Mouse (Mus musculus) lung, embryonic 14.5 days (tissue): ENCODE data around the gene Shld1. TPM values are rescaled to one million over a fixed set of nuclear protein-coding genes. Genes with fewer than 3 reads are reported as not detected.

ENCODE experiments used
- ATAC-seq: fragments of 200-750 bp; cut with Nextera tagmentation; 2 replicates; pipeline ENCODE4 v1.8.0; 2017; ENCODE audit warnings: mild to moderate bottlenecking, moderate TSS enrichment, moderate library complexity; ENCODE audit not compliant: insufficient read depth
- DNase-seq: peaks from one replicate; pipeline ENCODE4 v3.0.0-alpha.2; 2015
- H3K27ac ChIP-seq: fragments of 300-500 bp; sonication (generic); 2 replicates; pipeline ENCODE4 v1.5.1; 2014; ENCODE audit warnings: low read depth, mild to moderate bottlenecking, moderate library complexity
- H3K27me3 ChIP-seq: fragments of 300-500 bp; sonication (generic); 2 replicates; pipeline ENCODE4 v1.6.1; 2014; ENCODE audit warnings: low read length, control low read depth; ENCODE audit not compliant: insufficient read depth
- H3K36me3 ChIP-seq: fragments of 300-500 bp; sonication (generic); 2 replicates; pipeline ENCODE4 v1.6.1; 2014; ENCODE audit warnings: control low read depth; ENCODE audit not compliant: insufficient read depth
- H3K4me1 ChIP-seq: fragments of 300-500 bp; sonication (generic); 2 replicates; pipeline ENCODE4 v1.6.1; 2014; ENCODE audit warnings: antibody characterized with exemption, control low read depth; ENCODE audit not compliant: insufficient read depth
- H3K4me2 ChIP-seq: fragments of 300-500 bp; sonication (generic); 2 replicates; pipeline ENCODE4 v1.6.1; 2014; ENCODE audit warnings: mild to moderate bottlenecking
- H3K4me3 ChIP-seq: fragments of 300-500 bp; sonication (generic); 2 replicates; pipeline ENCODE4 v1.5.1; 2014; ENCODE audit warnings: low read depth, low read length
- H3K9ac ChIP-seq: fragments of 300-500 bp; sonication (generic); 2 replicates; pipeline ENCODE4 v1.6.1; 2014
- H3K9me3 ChIP-seq: fragments of 300-500 bp; sonication (generic); 2 replicates; pipeline ENCODE4 v1.6.1; 2016; ENCODE audit warnings: low read depth, low read length, control low read depth
- CTCF ChIP-seq: IDR thresholded peaks from 2 replicates; pipeline ENCODE4 v1.5.1; 2016; ENCODE audit warnings: antibody characterized with exemption, low read depth
- WGBS: fragments of 180-500 bp; shearing (Covaris S2); extraction: QIAGEN DNeasy Blood & Tissue Kit; methylation state at CpG from one replicate; pipeline ENCODE4 v1.1.7; 2014; 5-methylcytosine and 5-hydroxymethylcytosine counted together
- polyA plus RNA-seq: library from polyadenylated mRNA; unstranded; fragments of >200 nt; fragmentation: Nextera tagmentation; extraction: Ambion mirVana; gene quantifications from 2 replicates; pipeline ENCODE4 v1.2.1, GENCODE M21; 2014

Gene Shld1
- polyA plus RNA-seq, 1 experiment from 2014 or later = 12.7 TPM

DNA sequence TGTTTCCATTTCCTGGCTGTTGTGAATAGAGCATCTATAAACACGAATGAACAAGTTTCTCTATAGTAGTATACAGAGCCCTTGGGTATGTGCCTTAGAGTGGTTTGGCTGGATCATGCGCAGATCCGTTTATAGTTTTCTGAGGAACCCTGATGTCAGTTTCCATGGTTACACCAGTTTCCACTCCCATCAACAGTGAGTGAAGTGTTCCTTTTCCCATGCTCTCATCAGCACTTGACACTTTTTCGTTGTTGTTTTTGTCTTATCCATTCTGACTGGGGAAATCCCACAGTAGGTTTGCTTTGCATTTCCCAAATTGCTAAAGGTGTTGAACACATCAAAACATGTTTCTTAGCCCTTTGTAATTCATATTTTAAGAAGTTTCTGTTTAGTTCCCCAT is 16.4 kb upstream of the Shld1 start:
- H3K36me3 ChIP-seq = no peaks in the 10 kb centered on the region
- WGBS = 62% methylated on average over 4 of the region's 4 CpGs
- DNase-seq (no peak), ATAC-seq (no peak)
- H3K27me3 ChIP-seq = no peaks in the 10 kb centered on the region
- H3K4me3 ChIP-seq = no peak overlapping the region
- no peak overlapping the region for H3K4me2 ChIP-seq
- no peak for TF ChIP-seq CTCF
- H3K27ac ChIP-seq = no peak overlapping the region
- H3K9me3 ChIP-seq = no peaks in the 10 kb centered on the region
- no peaks in the 10 kb centered on the region for H3K4me1 ChIP-seq
- no peak overlapping the region for H3K9ac ChIP-seq

DNA sequence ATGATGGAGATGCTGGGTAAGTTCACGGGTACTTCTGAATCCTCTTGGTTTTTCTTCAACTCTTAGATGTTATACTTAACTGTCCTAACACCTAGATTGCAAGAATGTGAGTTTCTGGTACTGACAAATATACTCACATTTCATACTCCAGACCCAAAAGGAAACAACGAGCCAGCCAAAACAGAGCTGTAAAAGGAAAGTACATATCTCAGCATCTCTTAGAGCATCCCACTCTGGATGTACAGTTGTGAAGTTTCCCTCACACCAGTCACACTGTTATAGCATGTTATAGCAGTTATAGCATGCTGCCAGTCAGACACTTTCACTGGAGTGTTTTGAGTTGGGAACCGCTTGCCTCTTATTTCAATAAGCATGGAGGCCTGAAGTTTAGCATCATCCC is 14.6 kb upstream of the Shld1 start:
- Histone ChIP-seq H3K9ac (no peak overlapping the region), H3K27ac (no peak overlapping the region), H3K4me1 (no peaks in the 10 kb centered on the region), H3K9me3 (no peaks in the 10 kb centered on the region), H3K4me2 (no peak overlapping the region), H3K4me3 (no peak overlapping the region), H3K27me3 (no peaks in the 10 kb centered on the region), H3K36me3 (no peaks in the 10 kb centered on the region)
- no peak for ATAC-seq
- no peak for DNase-seq
- 83% methylated on average over 3 of the region's 3 CpGs for WGBS
- TF ChIP-seq CTCF = no peak

DNA sequence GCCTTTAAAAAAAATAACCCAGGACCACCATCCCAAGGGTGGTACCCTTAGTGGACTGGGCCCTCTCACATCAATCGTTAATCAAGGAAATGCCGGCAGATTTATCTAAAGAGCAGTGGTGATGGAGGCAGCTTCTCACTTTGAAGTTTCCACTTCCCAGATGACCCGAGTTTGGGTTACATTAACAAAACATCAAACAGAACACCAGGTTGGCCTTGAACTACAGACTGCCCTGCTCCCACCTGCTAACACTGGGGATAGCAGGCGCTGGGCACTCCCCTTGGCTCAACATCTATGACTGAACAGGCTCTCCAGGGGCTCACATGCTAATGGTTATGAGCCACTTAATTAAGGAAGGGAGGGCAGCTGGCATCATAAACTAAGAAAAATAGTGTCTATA is 10.6 kb upstream of the Shld1 start:
- Histone ChIP-seq H3K27me3 (no peaks in the 10 kb centered on the region), H3K9ac (no peak overlapping the region), H3K27ac (no peak overlapping the region), H3K4me1 (no peaks in the 10 kb centered on the region), H3K9me3 (no peaks in the 10 kb centered on the region), H3K4me2 (no peak overlapping the region), H3K4me3 (no peak overlapping the region), H3K36me3 (no peaks in the 10 kb centered on the region)
- ATAC-seq = no peak
- DNase-seq = no peak
- no peak for TF ChIP-seq CTCF
- WGBS = 59% methylated on average over 4 of the region's 4 CpGs

DNA sequence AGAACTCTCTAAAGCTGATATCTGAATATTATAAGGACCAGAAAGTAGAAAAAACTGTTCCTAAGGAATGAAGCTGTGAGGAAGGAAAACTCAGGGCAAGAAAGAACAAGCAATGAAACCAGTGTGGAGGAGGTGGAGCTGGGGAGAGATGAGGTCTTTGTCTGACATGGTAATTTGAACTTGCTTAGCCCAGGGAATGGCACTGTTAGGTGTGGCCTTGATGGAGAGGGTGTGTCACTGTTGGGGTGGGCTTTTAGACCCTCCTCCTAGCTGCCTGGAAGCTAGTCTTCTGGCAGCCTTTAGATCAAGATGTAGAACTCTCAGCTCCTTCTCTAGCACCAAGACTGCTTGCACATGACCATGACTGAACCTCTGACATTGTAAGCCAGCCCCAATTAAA is 1.7 kb upstream of the Shld1 start:
- DNase-seq (no peak), ATAC-seq (no peak)
- Histone ChIP-seq H3K9me3 (no peaks in the 10 kb centered on the region), H3K27me3 (no peaks in the 10 kb centered on the region), H3K4me2 (no peak overlapping the region), H3K9ac (no peak overlapping the region), H3K4me1 (peaks cover 2% of the 10 kb centered on the region; the same call in 1 of the 2 replicates), H3K27ac (no peak overlapping the region), H3K4me3 (no peak overlapping the region), H3K36me3 (no peaks in the 10 kb centered on the region)
- TF ChIP-seq CTCF = no peak

DNA sequence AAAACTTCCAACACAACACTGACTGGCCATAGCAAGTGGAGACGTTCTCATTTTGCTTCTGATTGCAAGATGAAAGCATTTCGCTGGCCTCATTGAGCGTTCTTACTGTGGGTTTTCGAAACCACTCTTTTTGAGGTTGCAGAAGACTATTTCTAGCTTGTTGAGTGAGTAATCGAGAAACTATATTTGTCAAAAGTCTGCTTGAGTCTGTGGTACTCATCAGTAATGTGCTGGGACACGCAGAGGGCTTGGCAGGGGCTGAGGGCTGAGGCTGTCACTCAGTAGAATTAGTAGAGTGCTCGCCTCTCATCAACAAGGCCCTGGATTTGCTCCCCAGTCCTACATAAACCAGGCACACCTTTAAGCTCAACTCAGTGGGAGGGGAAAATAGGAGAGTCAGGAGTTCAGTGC is 1.9 kb downstream of the Shld1 start:
- H3K4me1 ChIP-seq = peaks cover 2% of the 10 kb centered on the region; the same call in 1 of the 2 replicates
- no peak overlapping the region for H3K4me3 ChIP-seq
- no peaks in the 10 kb centered on the region for H3K36me3 ChIP-seq
- DNase-seq = no peak
- TF ChIP-seq CTCF = no peak
- H3K9ac ChIP-seq = no peak overlapping the region
- H3K27me3 ChIP-seq = no peaks in the 10 kb centered on the region
- ATAC-seq = no peak
- H3K27ac ChIP-seq = no peak overlapping the region
- H3K4me2 ChIP-seq = no peak overlapping the region
- H3K9me3 ChIP-seq = no peaks in the 10 kb centered on the region
- 80% methylated on average over 7 of the region's 7 CpGs for WGBS

DNA sequence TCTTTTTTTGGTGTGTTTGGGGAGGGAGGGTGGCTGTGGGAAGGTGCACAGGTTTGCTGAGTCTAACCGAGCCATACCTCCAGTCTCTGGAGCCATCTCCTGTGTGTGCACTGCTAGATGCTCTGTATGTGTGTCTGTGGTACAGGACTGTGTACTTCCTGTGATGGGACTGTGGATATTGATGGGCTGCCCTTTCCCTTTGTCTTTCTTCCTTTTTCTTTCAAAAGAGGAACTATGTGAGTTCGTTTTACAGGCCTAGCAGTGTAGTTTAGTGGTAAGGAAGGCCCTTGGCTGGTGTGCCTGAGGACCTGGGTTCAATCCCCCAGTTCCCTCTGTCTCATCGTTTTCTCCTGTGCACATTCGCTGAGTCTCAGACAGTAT is 2.4 kb downstream of the Shld1 start:
- Histone ChIP-seq H3K4me1 (peaks cover 2% of the 10 kb centered on the region; the same call in 1 of the 2 replicates), H3K27ac (no peak overlapping the region), H3K4me2 (no peak overlapping the region), H3K9me3 (no peaks in the 10 kb centered on the region), H3K27me3 (no peaks in the 10 kb centered on the region), H3K9ac (no peak overlapping the region), H3K36me3 (no peaks in the 10 kb centered on the region), H3K4me3 (no peak overlapping the region)
- no peak for ATAC-seq
- DNase-seq = no peak
- 49% methylated on average over 4 of the region's 4 CpGs for WGBS
- TF ChIP-seq CTCF = no peak

DNA sequence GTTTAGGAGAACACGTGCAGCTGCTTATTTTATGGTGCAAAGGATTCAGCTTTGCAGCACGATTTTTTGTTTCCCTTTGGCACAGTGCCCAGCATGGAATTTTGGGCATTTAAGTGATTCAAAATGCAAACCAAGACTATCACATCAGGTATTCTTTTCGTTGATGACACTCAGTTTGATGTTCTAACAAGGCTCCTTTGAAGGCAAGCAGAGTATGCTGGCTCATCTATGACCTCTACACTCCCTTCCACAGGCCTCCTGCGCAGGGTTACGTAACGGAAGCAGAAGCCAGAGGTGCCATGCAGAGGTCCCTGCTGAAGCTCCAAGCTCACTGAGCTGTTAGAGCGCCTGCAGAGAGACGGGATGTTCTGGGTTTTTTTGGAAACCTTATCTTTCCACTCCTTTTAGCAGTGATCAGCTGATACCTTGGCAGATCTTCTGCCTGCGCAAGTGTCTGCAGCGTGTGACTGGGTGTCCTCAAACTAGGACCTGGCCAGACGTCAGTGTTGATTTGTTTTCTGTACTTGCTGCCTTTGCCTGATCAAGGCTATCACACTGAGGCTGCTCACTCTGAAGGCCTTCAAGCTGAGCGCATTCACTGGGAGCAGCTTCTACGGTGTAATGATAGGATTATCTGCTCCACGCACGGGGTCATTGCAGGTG is 3.0 kb downstream of the Shld1 start:
- 63% methylated on average over 15 of the region's 15 CpGs for WGBS
- peak; percentile 56 for DNase-seq
- Histone ChIP-seq H3K9ac (no peak overlapping the region), H3K27ac (no peak overlapping the region), H3K4me3 (no peak overlapping the region), H3K36me3 (no peaks in the 10 kb centered on the region), H3K9me3 (no peaks in the 10 kb centered on the region), H3K4me2 (no peak overlapping the region), H3K27me3 (no peaks in the 10 kb centered on the region), H3K4me1 (peaks cover 2% of the 10 kb centered on the region; the same call in 1 of the 2 replicates)
- no peak for TF ChIP-seq CTCF
- no peak for ATAC-seq
